Mouse (Mus musculus): ENCODE measurements around the gene Slc16a3. TPM values are rescaled to one million over a fixed set of nuclear protein-coding genes. Genes with fewer than 3 reads are reported as not detected.

Gene Slc16a3
- polyA plus RNA-seq, 1 experiment from 2014 or later, result 73.5 TPM

- ATAC-seq (ENCODE audit: insufficient read depth), result no peak
- peaks cover 26% of the 10 kb centered on the region for H3K36me3 ChIP-seq (replicated peaks)
- H3K4me3 ChIP-seq (replicated peaks), result no peak overlapping the region
- no peaks in the 10 kb centered on the region for H3K27me3 ChIP-seq
- no peaks in the 10 kb centered on the region for H3K4me1 ChIP-seq (replicated peaks)
- no peak overlapping the region for H3K4me2 ChIP-seq
- no peak overlapping the region for H3K9ac ChIP-seq
- 73% methylated on average over 3 of the region's 3 CpGs for WGBS (ENCODE audit: insufficient replicate concordance)
- no peaks in the 10 kb centered on the region for H3K9me3 ChIP-seq (replicated peaks)
- H3K27ac ChIP-seq (replicated peaks), result no peak overlapping the region
Measured at GRCm38 (mm10) chr11:120922528-120922927, 25.8 kb upstream of the Slc16a3 start.

- H3K27me3 ChIP-seq, result no peaks in the 10 kb centered on the region
- H3K4me3 ChIP-seq (replicated peaks), result no peak overlapping the region
- no peak overlapping the region for H3K9ac ChIP-seq
- H3K4me2 ChIP-seq, result no peak overlapping the region
- H3K27ac ChIP-seq (replicated peaks), result no peak overlapping the region
- no peak for ATAC-seq (ENCODE audit: insufficient read depth)
- WGBS (ENCODE audit: insufficient replicate concordance), result 47% methylated on average over 4 of the region's 4 CpGs
- H3K36me3 ChIP-seq (replicated peaks), result peaks cover 6% of the 10 kb centered on the region
- H3K4me1 ChIP-seq (replicated peaks), result peaks cover 45% of the 10 kb centered on the region
- H3K9me3 ChIP-seq (replicated peaks), result no peaks in the 10 kb centered on the region
Measured at GRCm38 (mm10) chr11:120928468-120928867, 19.8 kb upstream of the Slc16a3 start.

GRCm38 (mm10) chr11:120931479-120931878, 16.8 kb upstream of the Slc16a3 start:
- H3K4me2 ChIP-seq, result no peak overlapping the region
- H3K27ac ChIP-seq (replicated peaks), result no peak overlapping the region
- H3K9me3 ChIP-seq (replicated peaks), result no peaks in the 10 kb centered on the region
- H3K4me3 ChIP-seq (replicated peaks), result peak overlapping the region; percentile 82; the same call in 1 of the 2 replicates
- H3K9ac ChIP-seq, result no peak overlapping the region
- H3K4me1 ChIP-seq (replicated peaks), result peaks cover 46% of the 10 kb centered on the region
- no peak for ATAC-seq (ENCODE audit: insufficient read depth)
- WGBS (ENCODE audit: insufficient replicate concordance), result 82% methylated on average over 4 of the region's 4 CpGs
- no peaks in the 10 kb centered on the region for H3K27me3 ChIP-seq
- H3K36me3 ChIP-seq (replicated peaks), result peaks cover 6% of the 10 kb centered on the region

- Histone ChIP-seq H3K9ac (peak within 1 kb of the TSS; percentile 71), H3K4me3 (replicated peaks) (peak within 1 kb of the TSS; percentile 82), H3K36me3 (replicated peaks) (peaks cover 2% of the 10 kb centered on the region), H3K4me1 (replicated peaks) (peaks cover 47% of the 10 kb centered on the region), H3K4me2 (peak within 1 kb of the TSS; percentile 85), H3K27ac (replicated peaks) (peak within 1 kb of the TSS; percentile 51), H3K27me3 (no peaks in the 10 kb centered on the region), H3K9me3 (replicated peaks) (no peaks in the 10 kb centered on the region)
- 10% methylated on average over 44 of the region's 44 CpGs for WGBS (ENCODE audit: insufficient replicate concordance)
- ATAC-seq (ENCODE audit: insufficient read depth), result peak; percentile 89
Measured at GRCm38 (mm10) chr11:120932564-120933398, 15.5 kb upstream of the Slc16a3 start, which contains the start of gene Ccdc57. Gene Ccdc57, minus strand, starts transcription at chr11:120932872.

- 83% methylated on average over 1 of the region's 1 CpGs for WGBS (ENCODE audit: insufficient replicate concordance)
- peak; percentile 80 for ATAC-seq (ENCODE audit: insufficient read depth)
- H3K9ac ChIP-seq, result 0 out of 2 replicates have a peak overlapping the region, but pooled peaks have one; percentile 27
Measured at GRCm38 (mm10) chr11:120937976-120938375, 10.3 kb upstream of the Slc16a3 start.

GRCm38 (mm10) chr11:120938795-120939194, 9.5 kb upstream of the Slc16a3 start:
- Histone ChIP-seq H3K9me3 (replicated peaks) (no peaks in the 10 kb centered on the region), H3K27ac (replicated peaks) (peak overlapping the region; percentile 84), H3K4me2 (peak overlapping the region; percentile 42), H3K4me3 (replicated peaks) (peak overlapping the region; percentile 7; the same call in 1 of the 2 replicates), H3K4me1 (replicated peaks) (peaks cover 25% of the 10 kb centered on the region), H3K9ac (no peak overlapping the region), H3K27me3 (peaks cover 5% of the 10 kb centered on the region), H3K36me3 (replicated peaks) (no peaks in the 10 kb centered on the region)
- peak; percentile 71 for ATAC-seq (ENCODE audit: insufficient read depth)
- WGBS (ENCODE audit: insufficient replicate concordance), result 11% methylated on average over 4 of the region's 4 CpGs

More at GRCm38 (mm10) chr11:120937976-120938375, 10.3 kb upstream of the Slc16a3 start:
- Histone ChIP-seq H3K36me3 (replicated peaks) (no peaks in the 10 kb centered on the region), H3K4me3 (replicated peaks) (no peak overlapping the region), H3K27me3 (no peaks in the 10 kb centered on the region; the same call in 1 of the 2 replicates), H3K4me2 (peak overlapping the region; percentile 42; the same call in 1 of the 2 replicates), H3K9me3 (replicated peaks) (no peaks in the 10 kb centered on the region), H3K27ac (replicated peaks) (peak overlapping the region; percentile 84), H3K4me1 (replicated peaks) (peaks cover 31% of the 10 kb centered on the region)

GRCm38 (mm10) chr11:120939712-120940341, 8.5 kb upstream of the Slc16a3 start:
- Histone ChIP-seq H3K9me3 (replicated peaks) (no peaks in the 10 kb centered on the region), H3K36me3 (replicated peaks) (no peaks in the 10 kb centered on the region), H3K4me1 (replicated peaks) (peaks cover 25% of the 10 kb centered on the region), H3K9ac (no peak overlapping the region), H3K4me2 (no peak overlapping the region; the same call in 1 of the 2 replicates), H3K27ac (replicated peaks) (peak overlapping the region; percentile 84), H3K27me3 (peaks cover 15% of the 10 kb centered on the region), H3K4me3 (replicated peaks) (no peak overlapping the region)
- no peak for ATAC-seq (ENCODE audit: insufficient read depth)
- WGBS (ENCODE audit: insufficient replicate concordance), result 19% methylated on average over 6 of the region's 6 CpGs

GRCm38 (mm10) chr11:120940959-120941358, 7.3 kb upstream of the Slc16a3 start:
- Histone ChIP-seq H3K36me3 (replicated peaks) (no peaks in the 10 kb centered on the region), H3K27ac (replicated peaks) (no peak overlapping the region)
- 73% methylated on average over 6 of the region's 6 CpGs for WGBS (ENCODE audit: insufficient replicate concordance)

GRCm38 (mm10) chr11:120945266-120945665, 3.0 kb upstream of the Slc16a3 start:
- Histone ChIP-seq H3K4me3 (replicated peaks) (no peak overlapping the region), H3K27me3 (peaks cover 64% of the 10 kb centered on the region), H3K4me2 (no peak overlapping the region), H3K9ac (no peak overlapping the region), H3K9me3 (replicated peaks) (no peaks in the 10 kb centered on the region), H3K36me3 (replicated peaks) (no peaks in the 10 kb centered on the region), H3K4me1 (replicated peaks) (peaks cover 33% of the 10 kb centered on the region), H3K27ac (replicated peaks) (no peak overlapping the region)
- ATAC-seq (ENCODE audit: insufficient read depth), result no peak
- 73% methylated on average over 7 of the region's 7 CpGs for WGBS (ENCODE audit: insufficient replicate concordance)

More at GRCm38 (mm10) chr11:120940959-120941358, 7.3 kb upstream of the Slc16a3 start:
- H3K27me3 ChIP-seq, result peaks cover 23% of the 10 kb centered on the region
- H3K4me2 ChIP-seq, result no peak overlapping the region
- no peak for ATAC-seq (ENCODE audit: insufficient read depth)
- no peak overlapping the region for H3K9ac ChIP-seq
- H3K4me1 ChIP-seq (replicated peaks), result peaks cover 25% of the 10 kb centered on the region
- no peaks in the 10 kb centered on the region for H3K9me3 ChIP-seq (replicated peaks)
- no peak overlapping the region for H3K4me3 ChIP-seq (replicated peaks)

GRCm38 (mm10) chr11:120945926-120946325, 2.4 kb upstream of the Slc16a3 start:
- H3K4me2 ChIP-seq, result no peak overlapping the region
- 71% methylated on average over 5 of the region's 5 CpGs for WGBS (ENCODE audit: insufficient replicate concordance)

More at GRCm38 (mm10) chr11:120945926-120946325, 2.4 kb upstream of the Slc16a3 start:
- no peaks in the 10 kb centered on the region for H3K9me3 ChIP-seq (replicated peaks)
- peaks cover 35% of the 10 kb centered on the region for H3K4me1 ChIP-seq (replicated peaks)
- H3K27ac ChIP-seq (replicated peaks), result no peak overlapping the region
- no peaks in the 10 kb centered on the region for H3K36me3 ChIP-seq (replicated peaks)
- no peak overlapping the region for H3K9ac ChIP-seq
- H3K27me3 ChIP-seq, result peaks cover 64% of the 10 kb centered on the region
- no peak for ATAC-seq (ENCODE audit: insufficient read depth)
- no peak overlapping the region for H3K4me3 ChIP-seq (replicated peaks)
